Mouse (Mus musculus): ENCODE data around the gene Wdr46.
"Not testable (repeated sequence)": the region's sequence is repeated elsewhere in the genome, so short reads cannot be mapped to it uniquely, and the experiment has no call there.

GRCm38 (mm10) chr17:33893011-33893410 lies 47.4 kb upstream of the Wdr46 start:
- not testable (repeated sequence) for TF ChIP-seq GATA1 (IDR thresholded peaks at IDR 0.05; ENCODE audit: borderline replicate concordance, low read length); FLI1 (IDR thresholded peaks at IDR 0.05; ENCODE audit: low read length)
